Mouse (Mus musculus) ES-E14 (cell line): ENCODE measurements around the gene Ndufa8. TPM values are rescaled to one million over a fixed set of nuclear protein-coding genes. Genes with fewer than 3 reads are reported as not detected.

Source experiments
- DNase-seq: peaks from one replicate; pipeline ENCODE4 v3.0.0-alpha.2; 2013; ENCODE audit warnings: low read depth, low spot score
- H3K27ac ChIP-seq: 2 replicates; pipeline ENCODE4 v1.5.1; 2012; ENCODE audit warnings: low read depth, mild to moderate bottlenecking, low read length, moderate library complexity, mixed read lengths; ENCODE audit not compliant: poor library complexity, insufficient read depth, severe bottlenecking
- H3K36me3 ChIP-seq: 2 replicates; pipeline ENCODE4 v1.6.1; 2012; ENCODE audit warnings: mild to moderate bottlenecking, low read length, moderate library complexity, mixed read lengths; ENCODE audit not compliant: control insufficient read depth, poor library complexity, insufficient read depth, severe bottlenecking
- H3K4me1 ChIP-seq, 2 experiments: fragments of 150-350 bp in 1 of 2; sonication (generic) in 1 of 2; 2 replicates each; pipeline ENCODE4 v1.6.1; 2012; ENCODE audit warnings: low read length in 2 of 2, mild to moderate bottlenecking in 1 of 2, mixed read lengths in 1 of 2; ENCODE audit not compliant: control insufficient read depth in 2 of 2, insufficient read depth in 2 of 2, poor library complexity in 1 of 2
- H3K4me3 ChIP-seq, 2 experiments: fragments of 150-350 bp in 1 of 2; sonication (generic) in 1 of 2; 2 replicates each; pipeline ENCODE4 v1.5.1; 2012; ENCODE audit warnings: low read length in 2 of 2, low read depth in 1 of 2, mild to moderate bottlenecking in 1 of 2, mixed read lengths in 1 of 2; ENCODE audit not compliant: insufficient read depth in 1 of 2, poor library complexity in 1 of 2, severe bottlenecking in 1 of 2
- H3K9ac ChIP-seq: 2 replicates; pipeline ENCODE4 v1.6.1; 2012; ENCODE audit warnings: low read depth, mild to moderate bottlenecking, low read length, mixed read lengths; ENCODE audit not compliant: poor library complexity, insufficient read depth, severe bottlenecking
- H3K9me3 ChIP-seq: fragments of 150-350 bp; sonication (generic); 2 replicates; pipeline ENCODE4 v1.6.1; 2012; ENCODE audit warnings: low read depth, mild to moderate bottlenecking, low read length; ENCODE audit not compliant: control insufficient read depth, insufficient read depth
- CHD2 ChIP-seq: IDR thresholded peaks from 2 replicates; pipeline ENCODE4 v1.6.1; 2014; ENCODE audit warnings: mild to moderate bottlenecking, low read depth, low read length, inconsistent platforms
- HCFC1 ChIP-seq: IDR thresholded peaks from 2 replicates; pipeline ENCODE4 v1.6.1; 2012; ENCODE audit warnings: low read length, inconsistent platforms, borderline replicate concordance; ENCODE audit not compliant: insufficient read depth
- MAFK ChIP-seq: IDR thresholded peaks from 2 replicates; pipeline ENCODE4 v1.6.1; 2014; ENCODE audit warnings: mild to moderate bottlenecking, low read depth, low read length, inconsistent platforms; ENCODE audit not compliant: insufficient read depth
- ZC3H11A ChIP-seq: IDR thresholded peaks from 2 replicates; pipeline ENCODE4 v1.6.1; 2012; ENCODE audit warnings: low read depth, mild to moderate bottlenecking, inconsistent platforms, low read length, borderline replicate concordance
- ZNF384 ChIP-seq: IDR thresholded peaks from 2 replicates; pipeline ENCODE4 v1.6.1; 2012; ENCODE audit warnings: low read depth, low read length, inconsistent platforms
- in situ Hi-C, 2 experiments: fragments of 600-800 bp; cut with MboI; formaldehyde crosslinking; loops; one replicate each; pipeline ENCODE4 v1.15.1; 2025; ENCODE audit warnings: low sequenced_read_pairs in 2 of 2, inconsistent platforms in 1 of 2; ENCODE audit not compliant: unreplicated experiment in 2 of 2
- total RNA-seq: library from RNA; depleted of rRNA; stranded (reverse); fragments of 300-350 nt; gene quantifications from 2 replicates; pipeline ENCODE4 v1.2.3, GENCODE M21; 2012; rRNA removed

Ndufa8 gene
- 80.0 and 89.0 TPM in 2 replicates for total RNA-seq

GRCm38 (mm10) chr2:36048748-36049566 lies at the start of gene Ndufa8, which contains the start of gene Morn5:
Gene Ndufa8, minus strand, starts transcription at chr2:36049406.
Gene Morn5, plus strand, starts transcription at chr2:36049458.
- peaks cover 2% of the 10 kb centered on the region; the same call in 1 of the 2 replicates for H3K36me3 ChIP-seq
- in situ Hi-C loops = no loop called here
- no peaks in the 10 kb centered on the region for H3K9me3 ChIP-seq
- TF ChIP-seq ZC3H11A = no peak
- no peak for TF ChIP-seq CHD2
- no peak for TF ChIP-seq ZNF384
- no peak for TF ChIP-seq HCFC1
- TF ChIP-seq MAFK = no peak
- DNase-seq = peak; percentile 98
- H3K4me1 ChIP-seq = 0 out of 4 replicates have a peak, but pooled peaks cover 0 to 2% of the 10 kb centered on the region in 2 experiments
- no peak within 1 kb of the TSS for H3K27ac ChIP-seq
- H3K4me3 ChIP-seq = peak within 1 kb of the TSS; percentile 85 to 87
- H3K9ac ChIP-seq = peak within 1 kb of the TSS; percentile 92

GRCm38 (mm10) chr2:36098021-36098420 lies 48.8 kb upstream of the Ndufa8 start:
- Histone ChIP-seq H3K9ac (no peak overlapping the region), H3K36me3 (no peaks in the 10 kb centered on the region), H3K27ac (no peak overlapping the region), H3K4me1 (no peaks in the 10 kb centered on the region), H3K4me3 (no peak overlapping the region), H3K9me3 (no peaks in the 10 kb centered on the region)
- no peak for DNase-seq
- in situ Hi-C loops = no loop called here
- TF ChIP-seq MAFK = no peak
- TF ChIP-seq ZC3H11A = no peak
- TF ChIP-seq ZNF384 = no peak
- no peak for TF ChIP-seq CHD2
- no peak for TF ChIP-seq HCFC1

- in situ Hi-C loops = no loop called here
- no peaks in the 10 kb centered on the region for H3K36me3 ChIP-seq
Observed at GRCm38 (mm10) chr2:36097129-36097815, 48.1 kb upstream of the Ndufa8 start.

GRCm38 (mm10) chr2:36093914-36094475 lies 44.8 kb upstream of the Ndufa8 start:
- no peak for DNase-seq
- H3K4me3 ChIP-seq = peak overlapping the region; percentile 5 to 29; a peak in 2 of 4 replicates
- in situ Hi-C loops = no loop called here
- peaks cover 0 to 3% of the 10 kb centered on the region in 2 experiments; a peak in 1 of 4 replicates for H3K4me1 ChIP-seq
- no peak for TF ChIP-seq CHD2
- TF ChIP-seq ZNF384 = no peak
- TF ChIP-seq ZC3H11A = no peak
- TF ChIP-seq HCFC1 = no peak
- TF ChIP-seq MAFK = no peak
- H3K9ac ChIP-seq = no peak overlapping the region
- no peak overlapping the region for H3K27ac ChIP-seq
- H3K9me3 ChIP-seq = no peaks in the 10 kb centered on the region
- no peaks in the 10 kb centered on the region for H3K36me3 ChIP-seq

More at GRCm38 (mm10) chr2:36097129-36097815, 48.1 kb upstream of the Ndufa8 start:
- H3K4me1 ChIP-seq = no peaks in the 10 kb centered on the region
- no peak for TF ChIP-seq ZC3H11A
- no peak for TF ChIP-seq CHD2
- no peak for TF ChIP-seq HCFC1
- no peak for TF ChIP-seq MAFK
- no peak for TF ChIP-seq ZNF384
- H3K4me3 ChIP-seq = no peak overlapping the region
- no peak for DNase-seq
- H3K27ac ChIP-seq = no peak overlapping the region
- H3K9me3 ChIP-seq = no peaks in the 10 kb centered on the region
- no peak overlapping the region for H3K9ac ChIP-seq
